Mouse (Mus musculus): ENCODE data around the gene Tmem45b. TPM values are rescaled to one million over a fixed set of nuclear protein-coding genes. Genes with fewer than 3 reads are reported as not detected.

Gene Tmem45b
- polyA plus RNA-seq, 1 experiment, result not detected

- Histone ChIP-seq H3K27ac (ENCODE audit: insufficient read depth, low read depth, low read length) (peak overlapping the region; percentile 67), H3K4me1 (ENCODE audit: control insufficient read depth, insufficient read depth, low read length) (peaks cover 14% of the 10 kb centered on the region; the same call in 1 of the 2 replicates), H3K4me3 (ENCODE audit: insufficient read depth, low read depth, low read length) (peak overlapping the region; percentile 87)
- 11% methylated on average over 4 of the region's 4 CpGs for WGBS
- TF ChIP-seq CTCF (IDR thresholded peaks at IDR 0.05; ENCODE audit: insufficient read depth, low read depth, low read length) (no peak), POLR2A (IDR thresholded peaks at IDR 0.05; ENCODE audit: insufficient read depth, low read depth, low read length) (no peak)
Measured at GRCm38 (mm10) chr9:31385500-31385869, 78.8 kb downstream of the Tmem45b start.

- H3K27ac ChIP-seq (ENCODE audit: insufficient read depth, low read depth, low read length), result peak overlapping the region; percentile 32; the same call in 1 of the 2 replicates
- TF ChIP-seq CTCF (IDR thresholded peaks at IDR 0.05; ENCODE audit: insufficient read depth, low read depth, low read length), result no peak
- H3K4me3 ChIP-seq (ENCODE audit: insufficient read depth, low read depth, low read length), result peak overlapping the region; percentile 87
- WGBS, result 56% methylated on average over 17 of the region's 17 CpGs
- H3K4me1 ChIP-seq (ENCODE audit: control insufficient read depth, insufficient read depth, low read length), result peaks cover 14% of the 10 kb centered on the region; the same call in 1 of the 2 replicates
Measured at GRCm38 (mm10) chr9:31384786-31385499, 79.3 kb downstream of the Tmem45b start.

GRCm38 (mm10) chr9:31376661-31377060 lies 87.6 kb downstream of the Tmem45b start:
- Histone ChIP-seq H3K4me3 (ENCODE audit: insufficient read depth, low read depth, low read length) (no peak overlapping the region), H3K4me1 (ENCODE audit: control insufficient read depth, insufficient read depth, low read length) (no peaks in the 10 kb centered on the region), H3K27ac (ENCODE audit: insufficient read depth, low read depth, low read length) (no peak overlapping the region)
- TF ChIP-seq POLR2A (IDR thresholded peaks at IDR 0.05; ENCODE audit: insufficient read depth, low read depth, low read length), result no peak
- TF ChIP-seq CTCF (IDR thresholded peaks at IDR 0.05; ENCODE audit: insufficient read depth, low read depth, low read length), result no peak

Other genes starting within 250 kb of the Tmem45b start
- not detected in 2 replicates for gene Prdm10, start 183.9 kb downstream of the Tmem45b start, polyA plus RNA-seq (2012; ENCODE audit: insufficient read depth, insufficient read length, low replicate concordance, missing spikeins)
- not detected in 2 replicates for gene Nfrkb, start 78.3 kb downstream of the Tmem45b start, polyA plus RNA-seq (2012; ENCODE audit: insufficient read depth, insufficient read length, low replicate concordance, missing spikeins)